Mouse (Mus musculus) olfactory bulb, adult 2 months (tissue): ENCODE measurements around the gene Catsperz.

Source experiments
- CTCF ChIP-seq: fragments of 200-500 bp; IDR thresholded peaks from 2 replicates; pipeline ENCODE4 v1.5.1; 2012; ENCODE audit warnings: low read depth, mild to moderate bottlenecking, low read length, moderate library complexity; ENCODE audit not compliant: insufficient read depth
- POLR2A ChIP-seq: fragments of 200-500 bp; IDR thresholded peaks from 2 replicates; pipeline ENCODE4 v1.6.1; 2012; ENCODE audit warnings: mild to moderate bottlenecking, low read depth, low read length, moderate library complexity; ENCODE audit not compliant: insufficient read depth

DNA sequence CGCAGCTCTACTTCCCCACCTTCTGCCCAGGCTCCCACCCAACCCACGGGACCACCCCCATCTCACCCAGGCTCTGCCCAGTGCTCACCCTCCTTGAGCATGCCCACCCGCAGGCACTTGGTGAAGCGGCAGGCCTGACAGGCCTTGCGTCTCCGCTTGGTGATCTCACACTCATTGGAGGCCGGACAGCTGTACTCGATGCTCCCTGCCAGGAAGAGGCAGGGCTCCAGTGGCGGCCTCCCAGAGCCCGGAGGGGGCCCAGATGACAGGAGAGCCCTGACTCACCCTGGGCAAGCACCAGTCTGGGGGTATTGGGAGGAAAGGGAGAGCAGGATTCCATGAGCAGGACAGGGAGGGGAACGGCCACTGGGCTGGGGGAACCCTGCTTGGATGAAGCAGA, 11.2 kb downstream of the Catsperz start:
- TF ChIP-seq POLR2A (no peak), CTCF (no peak)
